Mouse (Mus musculus) embryonic facial prominence, embryonic 10.5 days (tissue): ENCODE results near the gene St3gal3. TPM values are rescaled to one million over a fixed set of nuclear protein-coding genes. Genes with fewer than 3 reads are reported as not detected.

Source experiments
- DNase-seq: peaks from one replicate; pipeline ENCODE4 v3.0.0-alpha.2; 2017; ENCODE audit warnings: low spot score
- H3K27ac ChIP-seq: fragments of 300-500 bp; sonication (generic); replicated peaks from 2 replicates; pipeline ENCODE4 v1.5.1; 2016; ENCODE audit warnings: mild to moderate bottlenecking
- H3K27me3 ChIP-seq: fragments of 300-500 bp; sonication (generic); replicated peaks from 2 replicates; pipeline ENCODE4 v1.6.1; 2016; ENCODE audit warnings: low read depth, mild to moderate bottlenecking; ENCODE audit not compliant: poor library complexity, severe bottlenecking
- H3K36me3 ChIP-seq: fragments of 300-500 bp; sonication (generic); replicated peaks from 2 replicates; pipeline ENCODE4 v1.6.1; 2016; ENCODE audit warnings: mild to moderate bottlenecking, moderate library complexity
- H3K4me1 ChIP-seq: fragments of 300-500 bp; sonication (generic); 2 replicates; pipeline ENCODE4 v1.6.1; 2016
- H3K4me3 ChIP-seq: fragments of 300-500 bp; sonication (generic); 2 replicates; pipeline ENCODE4 v1.5.1; 2016; ENCODE audit warnings: mild to moderate bottlenecking, moderate library complexity
- H3K9me3 ChIP-seq: fragments of 300-500 bp; sonication (generic); 2 replicates; pipeline ENCODE4 v1.6.1; 2016; ENCODE audit warnings: mild to moderate bottlenecking
- WGBS: fragments of 180-500 bp; shearing (Covaris S2); methylation state at CpG from one replicate; pipeline ENCODE4 v1.1.7; 2016; 5-methylcytosine and 5-hydroxymethylcytosine counted together
- polyA plus RNA-seq: library from polyadenylated mRNA; unstranded; fragments of >200 nt; fragmentation: Nextera tagmentation; extraction: Ambion mirVana; gene quantifications from 2 replicates; pipeline ENCODE4 v1.2.1, GENCODE M21; 2016

St3gal3 gene
- polyA plus RNA-seq, 1 experiment from 2014 or later = 7.4 TPM

DNA sequence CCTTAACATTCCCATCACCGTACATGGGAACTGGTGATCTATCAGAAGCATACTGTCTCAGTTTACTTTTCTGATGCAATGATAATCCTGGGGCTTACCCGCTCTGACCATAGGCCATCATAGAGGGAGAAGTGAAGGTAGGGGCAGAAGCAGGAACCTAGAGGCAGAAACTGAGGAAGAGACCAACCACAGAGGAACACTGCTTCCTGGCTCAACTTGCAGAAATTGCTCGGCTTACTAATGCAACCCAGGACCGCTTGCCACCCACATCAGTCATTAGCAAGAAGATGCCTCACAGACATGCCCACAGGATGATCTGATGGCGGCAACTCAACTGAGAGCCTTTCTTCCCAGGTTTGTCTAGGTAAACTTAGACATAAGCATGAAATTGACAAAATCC, 216.0 kb downstream of the St3gal3 start:
- no peak for DNase-seq
- peaks cover 12% of the 10 kb centered on the region for H3K4me1 ChIP-seq
- H3K9me3 ChIP-seq = no peaks in the 10 kb centered on the region
- no peak overlapping the region for H3K4me3 ChIP-seq
- H3K36me3 ChIP-seq = no peaks in the 10 kb centered on the region
- WGBS = 93% methylated on average over 5 of the region's 5 CpGs
- H3K27ac ChIP-seq = no peak overlapping the region
- H3K27me3 ChIP-seq = peaks cover 23% of the 10 kb centered on the region

DNA sequence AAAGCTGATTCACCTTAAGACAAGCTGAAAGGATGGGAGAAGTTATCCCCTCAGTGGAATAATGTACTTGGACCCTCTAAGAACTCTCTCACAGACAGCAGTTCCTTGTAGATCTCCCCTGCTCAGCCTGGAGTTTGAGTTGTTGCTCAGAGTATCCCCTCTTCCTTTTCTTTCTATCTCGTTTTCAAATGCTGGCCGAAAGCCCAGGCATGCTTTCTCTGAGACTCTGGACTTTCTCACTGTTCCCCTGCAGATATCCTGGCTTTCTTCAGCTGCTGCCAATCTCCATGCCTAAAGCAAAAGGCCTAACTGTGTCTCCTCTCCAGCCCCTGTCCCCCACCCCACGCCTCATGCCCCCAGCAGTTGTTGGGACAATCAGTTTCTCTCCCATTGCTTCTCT, 216.5 kb downstream of the St3gal3 start:
- H3K36me3 ChIP-seq = no peaks in the 10 kb centered on the region
- 85% methylated on average over 3 of the region's 3 CpGs for WGBS

DNA sequence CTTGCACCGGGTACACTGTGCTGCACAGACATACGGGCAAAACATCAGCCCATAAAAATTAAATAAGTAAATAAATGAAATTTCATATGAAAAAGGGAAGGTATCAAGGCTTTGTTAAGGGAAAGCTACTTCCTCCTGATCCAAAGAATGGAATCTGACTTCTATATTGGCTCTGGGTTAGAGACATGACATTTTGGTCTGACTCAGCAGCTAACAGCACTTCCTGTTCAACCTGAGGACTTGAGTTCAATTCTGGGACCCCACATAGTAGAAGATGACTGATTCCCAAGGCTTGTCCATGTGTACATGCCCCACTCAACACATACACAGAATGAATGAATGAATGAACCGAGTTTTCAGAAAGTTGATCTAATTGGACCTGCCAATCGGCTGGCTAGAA, 216.9 kb downstream of the St3gal3 start:
- H3K4me3 ChIP-seq = no peak overlapping the region
- no peak for DNase-seq
- no peak overlapping the region for H3K27ac ChIP-seq
- H3K36me3 ChIP-seq = peaks cover under 1% of the 10 kb centered on the region; the same call in 1 of the 2 replicates
- peaks cover 22% of the 10 kb centered on the region for H3K4me1 ChIP-seq
- H3K9me3 ChIP-seq = no peaks in the 10 kb centered on the region
- 89% methylated on average over 4 of the region's 4 CpGs for WGBS
- peaks cover 14% of the 10 kb centered on the region for H3K27me3 ChIP-seq

More for the DNA sequence above, 216.5 kb downstream of the St3gal3 start:
- H3K4me1 ChIP-seq = peaks cover 17% of the 10 kb centered on the region
- peaks cover 18% of the 10 kb centered on the region for H3K27me3 ChIP-seq
- no peak for DNase-seq
- H3K9me3 ChIP-seq = no peaks in the 10 kb centered on the region
- H3K27ac ChIP-seq = no peak overlapping the region
- no peak overlapping the region for H3K4me3 ChIP-seq

DNA sequence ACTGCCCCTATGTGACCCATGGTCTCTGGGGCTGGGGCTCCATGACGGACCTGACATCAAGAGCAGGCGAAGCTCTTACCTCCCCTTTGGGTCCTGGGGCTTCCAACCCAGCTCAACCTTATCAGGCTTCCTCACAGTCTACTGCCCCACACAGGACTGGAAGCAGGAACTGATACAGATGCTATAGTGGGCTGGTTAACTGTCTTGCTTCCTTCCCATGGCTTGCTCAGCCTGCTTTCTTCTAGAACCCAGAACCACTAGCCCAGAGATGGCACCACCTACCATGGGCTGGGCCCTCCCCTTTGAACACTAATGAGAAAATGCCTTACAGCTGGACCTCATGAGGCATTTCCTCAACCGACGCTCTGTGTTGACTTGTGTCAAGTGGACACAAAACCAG, 217.3 kb downstream of the St3gal3 start:
- H3K27ac ChIP-seq = no peak overlapping the region
- WGBS = 85% methylated on average over 4 of the region's 4 CpGs
- H3K9me3 ChIP-seq = no peaks in the 10 kb centered on the region
- H3K36me3 ChIP-seq = peaks cover 5% of the 10 kb centered on the region
- H3K4me3 ChIP-seq = no peak overlapping the region
- peaks cover 10% of the 10 kb centered on the region for H3K27me3 ChIP-seq
- peaks cover 26% of the 10 kb centered on the region for H3K4me1 ChIP-seq
- no peak for DNase-seq

DNA sequence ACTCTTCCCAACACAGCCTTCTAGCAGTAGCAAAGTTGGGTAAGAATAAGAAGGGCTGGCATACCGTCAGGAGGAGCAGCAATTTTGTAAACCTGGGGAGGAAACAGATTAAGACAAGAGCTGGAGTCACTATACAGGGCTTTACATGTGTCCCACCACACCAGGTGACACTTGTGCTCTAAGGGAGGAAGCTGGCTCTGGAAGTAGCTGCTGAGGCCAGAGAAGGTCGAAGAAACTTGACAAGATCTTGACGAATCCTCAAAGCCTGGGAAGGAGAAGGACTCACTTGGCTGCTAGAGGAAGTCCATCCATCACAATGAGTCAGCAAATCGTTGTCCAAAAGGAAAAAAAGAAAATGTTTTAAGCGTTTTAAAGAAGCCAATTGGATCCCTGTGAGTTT, 218.3 kb downstream of the St3gal3 start:
- H3K4me1 ChIP-seq = peaks cover 31% of the 10 kb centered on the region
- H3K36me3 ChIP-seq = peaks cover 16% of the 10 kb centered on the region
- 0 out of 2 replicates have a peak, but pooled peaks cover under 1% of the 10 kb centered on the region for H3K27me3 ChIP-seq
- H3K9me3 ChIP-seq = no peaks in the 10 kb centered on the region
- DNase-seq = no peak
- WGBS = 87% methylated on average over 5 of the region's 5 CpGs
- no peak overlapping the region for H3K4me3 ChIP-seq
- no peak overlapping the region for H3K27ac ChIP-seq

DNA sequence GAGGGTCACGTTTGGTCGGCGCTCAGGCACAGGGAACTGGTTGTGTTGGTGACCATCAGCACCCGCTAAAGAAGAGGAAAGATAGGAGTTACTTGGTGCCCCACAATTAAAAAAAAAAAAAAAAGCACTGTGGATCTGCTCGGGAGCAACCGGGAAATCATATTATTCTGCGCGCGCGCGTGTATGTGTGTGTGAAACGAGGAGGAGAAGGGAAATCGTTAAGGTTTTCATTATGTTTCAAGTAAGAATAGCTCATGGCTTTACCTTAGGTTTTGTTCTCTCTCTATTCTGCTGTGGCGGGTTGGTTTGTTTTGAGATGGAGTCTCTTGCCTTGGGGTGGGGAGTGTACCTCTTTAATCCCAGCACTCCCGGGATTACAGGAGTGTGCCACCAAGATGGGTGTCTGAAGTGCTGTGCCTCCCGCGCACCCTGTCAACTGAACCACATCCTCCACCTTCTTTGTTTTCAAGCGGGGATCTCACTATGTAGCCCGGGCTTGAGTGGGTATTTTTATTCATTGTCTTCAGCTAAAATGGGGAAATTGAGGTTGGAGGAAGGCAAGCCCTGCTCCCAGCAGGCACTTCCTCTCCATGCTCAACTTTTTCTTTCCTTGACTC, 219.1 kb downstream of the St3gal3 start:
- peak; percentile 19 for DNase-seq
- H3K27me3 ChIP-seq = no peaks in the 10 kb centered on the region
- WGBS = 9% methylated on average over 19 of the region's 19 CpGs
- no peaks in the 10 kb centered on the region for H3K9me3 ChIP-seq
- peaks cover 23% of the 10 kb centered on the region for H3K36me3 ChIP-seq
- H3K4me3 ChIP-seq = peak overlapping the region; percentile 88
- H3K4me1 ChIP-seq = peaks cover 31% of the 10 kb centered on the region
- H3K27ac ChIP-seq = peak overlapping the region; percentile 98

DNA sequence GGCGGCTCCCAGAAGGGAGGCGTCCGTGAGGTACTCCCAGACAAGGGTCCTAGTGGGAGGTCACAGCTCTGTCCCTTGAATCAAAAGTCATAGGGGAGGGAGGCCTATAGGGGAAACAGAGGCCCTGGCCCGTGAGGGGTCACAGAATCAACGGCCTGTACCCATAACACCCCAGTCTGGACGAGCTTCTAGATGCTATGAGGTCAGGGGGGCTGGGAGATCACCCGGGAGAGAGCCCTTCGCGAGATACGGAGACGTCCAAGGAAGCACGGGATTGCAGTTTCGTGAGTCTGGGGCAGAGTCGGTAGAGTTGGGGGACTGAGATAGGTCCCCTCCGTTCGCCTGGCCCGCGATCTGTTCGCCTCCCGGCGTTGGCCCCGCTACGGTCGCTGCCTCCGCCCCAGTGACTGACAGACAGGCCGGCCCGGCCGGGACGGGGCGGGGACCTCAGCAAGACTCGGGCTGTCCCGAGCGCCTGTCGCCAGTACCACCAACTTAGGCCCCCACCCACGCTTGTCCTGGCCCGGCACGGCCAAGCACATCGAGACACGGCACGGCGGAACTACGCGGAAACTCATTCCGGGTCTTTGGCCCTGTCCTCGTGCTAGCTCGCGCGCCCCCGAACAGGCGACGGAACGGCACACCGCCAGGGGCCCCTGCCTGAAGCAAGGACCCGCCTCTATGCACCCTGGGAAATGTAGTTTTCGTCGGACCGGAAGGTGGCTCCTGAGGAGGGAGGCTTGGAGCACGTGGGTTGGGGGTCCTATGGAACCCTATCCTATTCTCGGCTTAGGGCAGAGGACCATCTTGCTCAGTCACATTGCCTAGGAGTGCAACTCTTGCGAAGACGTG, 219.9 kb downstream of the St3gal3 start, which contains the start of gene Ipo13:
TSS of gene Ipo13 (minus strand) at position 409 of the 852 bp plus-strand sequence.
- Histone ChIP-seq H3K4me1 (peaks cover 31% of the 10 kb centered on the region), H3K27me3 (no peaks in the 10 kb centered on the region), H3K36me3 (peaks cover 31% of the 10 kb centered on the region), H3K4me3 (peak within 1 kb of the TSS; percentile 88), H3K27ac (peak within 1 kb of the TSS; percentile 98), H3K9me3 (no peaks in the 10 kb centered on the region)
- WGBS = under 1% methylated on average over 61 of the region's 61 CpGs
- peak; percentile 94 for DNase-seq

DNA sequence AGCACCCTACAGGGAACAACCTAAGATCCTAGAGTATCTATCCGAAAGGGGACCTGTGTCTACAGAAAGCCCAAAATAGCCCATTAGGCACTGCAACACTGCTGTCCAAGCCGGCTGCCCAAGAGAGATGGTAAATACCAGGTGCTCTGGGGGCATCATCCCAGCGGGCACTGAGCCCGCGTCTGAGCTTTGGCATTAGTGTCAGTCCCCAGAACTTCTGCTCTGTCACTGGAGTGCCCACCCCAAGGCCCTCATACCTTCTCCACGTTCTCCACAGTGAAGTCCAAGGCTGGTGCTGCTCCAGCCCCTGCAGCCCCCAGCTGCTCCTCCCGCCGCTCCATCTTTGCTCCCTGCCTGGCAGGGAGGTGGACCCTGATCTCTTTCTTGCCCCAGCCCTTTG, 220.7 kb downstream of the St3gal3 start:
- Histone ChIP-seq H3K9me3 (no peaks in the 10 kb centered on the region), H3K27me3 (no peaks in the 10 kb centered on the region), H3K36me3 (peaks cover 39% of the 10 kb centered on the region), H3K4me1 (peaks cover 35% of the 10 kb centered on the region), H3K4me3 (peak overlapping the region; percentile 88), H3K27ac (peak overlapping the region; percentile 98)
- no peak for DNase-seq
- 23% methylated on average over 8 of the region's 8 CpGs for WGBS

DNA sequence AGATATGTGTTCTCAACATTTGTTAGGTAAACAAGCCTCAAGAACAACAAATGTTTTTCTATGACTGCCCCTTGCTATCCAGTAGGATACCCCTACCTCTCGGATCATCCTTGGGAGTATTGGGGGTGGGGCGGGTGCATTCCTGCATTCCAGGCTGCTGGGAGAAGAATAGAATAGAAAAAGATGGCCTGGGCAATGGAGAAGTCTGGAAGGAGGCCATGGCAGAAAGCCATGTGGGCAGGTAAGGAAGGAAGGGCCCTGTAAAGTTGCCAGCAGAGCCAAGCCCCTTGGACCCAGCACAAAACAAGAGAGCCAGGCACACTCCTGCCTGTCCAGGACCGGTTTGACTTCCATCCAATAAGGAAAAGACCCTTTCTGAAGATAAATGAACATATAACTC, 221.3 kb downstream of the St3gal3 start:
- Histone ChIP-seq H3K4me3 (peak overlapping the region; percentile 88), H3K27me3 (no peaks in the 10 kb centered on the region), H3K27ac (no peak overlapping the region), H3K36me3 (peaks cover 45% of the 10 kb centered on the region), H3K9me3 (no peaks in the 10 kb centered on the region), H3K4me1 (peaks cover 38% of the 10 kb centered on the region)
- DNase-seq = no peak
- WGBS = 52% methylated on average over 3 of the region's 3 CpGs

DNA sequence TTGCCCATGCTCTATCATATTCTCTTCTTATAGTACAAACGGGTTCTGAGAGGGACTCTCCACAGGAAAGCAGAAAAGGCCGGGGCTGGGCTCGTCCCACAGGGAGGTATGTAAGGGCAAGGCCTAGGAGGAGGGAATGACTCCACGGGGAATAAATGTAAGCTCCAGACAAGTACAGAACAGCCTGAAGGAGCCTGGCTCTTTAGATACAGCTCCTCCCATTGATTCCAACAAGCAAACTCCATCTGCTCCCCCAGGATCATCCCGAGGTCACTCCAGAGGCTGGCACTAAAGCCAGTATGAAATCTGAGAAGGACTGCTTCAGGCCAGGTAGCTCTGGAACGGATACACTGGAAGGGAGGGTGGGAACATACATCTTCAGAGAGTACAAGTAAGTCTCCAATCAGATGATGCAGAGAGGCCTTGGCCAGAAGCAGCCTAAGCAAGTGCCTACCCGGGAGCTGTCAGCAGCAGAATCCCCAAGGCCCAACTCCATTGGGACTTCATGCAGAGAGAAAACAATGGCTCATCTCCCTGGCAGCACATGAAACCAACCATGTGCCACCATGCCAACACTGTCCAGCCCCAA, 221.9 kb downstream of the St3gal3 start:
- 61% methylated on average over 7 of the region's 7 CpGs for WGBS
- H3K4me1 ChIP-seq = peaks cover 38% of the 10 kb centered on the region

DNA sequence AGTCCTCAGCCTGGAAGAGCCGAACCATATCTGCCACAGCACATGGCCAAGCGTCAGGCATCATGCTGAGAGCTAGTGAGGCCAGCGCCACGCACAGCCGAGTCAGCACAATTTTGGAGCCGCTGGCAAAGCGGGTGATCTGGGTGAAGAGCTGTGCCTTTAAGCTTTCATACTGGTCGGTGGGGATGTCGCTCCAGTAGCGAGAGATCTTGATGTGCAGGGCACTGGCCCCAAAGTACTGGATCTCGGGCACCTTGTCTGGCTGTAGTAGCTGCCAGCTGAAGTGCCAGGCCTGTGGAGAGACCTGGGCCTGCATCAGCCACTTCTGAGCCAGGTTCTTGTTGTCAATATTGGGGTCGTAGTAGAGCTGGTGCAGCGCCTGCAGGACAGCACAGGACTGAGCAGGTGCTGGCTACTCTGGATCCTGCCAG, 222.6 kb downstream of the St3gal3 start:
- WGBS = 91% methylated on average over 13 of the region's 13 CpGs
- DNase-seq = no peak
- H3K27me3 ChIP-seq = no peaks in the 10 kb centered on the region
- peak overlapping the region; percentile 24; the same call in 1 of the 2 replicates for H3K4me3 ChIP-seq
- H3K4me1 ChIP-seq = peaks cover 38% of the 10 kb centered on the region
- no peaks in the 10 kb centered on the region for H3K9me3 ChIP-seq
- H3K36me3 ChIP-seq = peaks cover 56% of the 10 kb centered on the region
- no peak overlapping the region for H3K27ac ChIP-seq

More for the DNA sequence above, 221.9 kb downstream of the St3gal3 start:
- Histone ChIP-seq H3K9me3 (no peaks in the 10 kb centered on the region), H3K27ac (no peak overlapping the region), H3K27me3 (no peaks in the 10 kb centered on the region), H3K36me3 (peaks cover 52% of the 10 kb centered on the region), H3K4me3 (peak overlapping the region; percentile 88)
- DNase-seq = no peak

DNA sequence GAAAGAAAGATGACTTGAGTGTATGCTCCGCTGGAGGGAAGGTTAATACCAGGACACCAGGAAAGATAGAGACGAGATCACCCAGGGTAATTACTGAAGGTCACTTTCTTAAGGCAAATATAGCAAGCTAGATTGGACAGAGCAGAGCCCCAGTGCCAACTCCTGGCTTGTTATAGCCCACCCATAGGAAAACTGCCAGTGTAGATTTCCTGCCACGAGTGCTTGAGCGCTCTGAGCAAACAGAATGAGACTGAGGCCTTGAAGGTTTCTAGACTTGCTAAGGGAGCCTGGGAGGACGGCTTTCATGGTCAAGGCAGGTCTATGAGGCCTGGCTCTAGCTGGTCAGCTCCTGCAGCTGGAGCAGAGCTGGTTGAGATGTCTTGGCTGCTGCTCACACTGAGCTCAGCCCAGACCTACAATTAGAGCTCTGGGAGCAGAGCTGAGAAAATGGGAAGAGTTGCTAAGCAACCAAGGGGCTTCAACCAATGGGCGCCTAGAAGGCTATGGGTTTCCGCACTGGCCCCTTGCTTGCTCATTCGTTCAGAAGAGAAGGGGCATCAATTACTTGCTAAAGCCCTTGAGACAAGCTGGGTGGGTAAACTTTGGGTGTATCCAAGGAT, 225.8 kb downstream of the St3gal3 start:
- H3K27me3 ChIP-seq = no peaks in the 10 kb centered on the region
- no peaks in the 10 kb centered on the region for H3K9me3 ChIP-seq
- no peak overlapping the region for H3K27ac ChIP-seq
- no peak overlapping the region; the same call in 1 of the 2 replicates for H3K4me3 ChIP-seq
- H3K4me1 ChIP-seq = peaks cover 28% of the 10 kb centered on the region
- DNase-seq = no peak
- WGBS = 79% methylated on average over 8 of the region's 8 CpGs
- H3K36me3 ChIP-seq = peaks cover 85% of the 10 kb centered on the region
